In the genomic region with DNA sequence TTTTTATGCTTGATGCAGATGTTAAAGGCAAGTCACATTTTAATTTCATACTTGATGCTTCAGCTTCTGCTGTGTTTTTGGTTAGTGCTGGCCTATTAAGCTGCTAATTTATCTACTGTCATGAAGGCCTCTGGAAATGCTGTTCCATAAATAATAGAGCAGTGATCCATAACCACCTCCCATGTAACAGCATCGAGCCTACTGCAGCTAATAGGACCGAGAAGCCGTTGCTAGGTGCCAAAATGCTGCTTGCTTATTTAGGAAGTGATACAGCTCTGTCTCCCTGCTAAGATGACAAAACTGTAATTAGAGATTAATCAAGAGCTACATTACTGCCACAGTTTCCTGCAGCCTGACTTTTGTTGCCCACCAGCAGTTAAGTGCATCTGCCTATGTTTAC, we compare ENCODE assay signal across 18 mouse cellular contexts.
DNase-seq lines count a peak whose midpoint lies in the region; ATAC-seq and TF ChIP-seq lines count a peak whose summit lies in the region.
"Had no signal": no experiment of that assay in that cellular context is flagged by ENCODE, and none has a peak within 500 bp of the region (broad histone marks: within the 10 kb centered on the region; RNA-seq: fewer than 3 reads in every experiment).

No protein-coding gene starts in this region.

- peak; percentile 57 for ATAC-seq in forebrain, embryonic 12.5 days (ENCODE audit: low FRiP score)
- ATAC-seq in forebrain, embryonic 11.5 days (replicated peaks; ENCODE audit: low FRiP score), result no peak; the same call in 1 of the 2 replicates
- peak; percentile 56; the same call in 1 of the 2 replicates for ATAC-seq in forebrain, postnatal 0 days
- ATAC-seq in neural tube, embryonic 13.5 days (ENCODE audit: low read depth), result peak; percentile 84

- WGBS in forebrain, embryonic 12.5 days, result 65% methylated on average over 3 of the region's 3 CpGs
- WGBS in forebrain, embryonic 11.5 days, result 76% methylated on average over 3 of the region's 3 CpGs
- WGBS in forebrain, postnatal 0 days, result 50% methylated on average over 3 of the region's 3 CpGs
- WGBS in neural tube, embryonic 13.5 days, result 28% methylated on average over 3 of the region's 3 CpGs

- DNase-seq in forebrain, embryonic 11.5 days (ENCODE audit: low spot score), result no peak
- peak; percentile 2 to 9 for DNase-seq in layer of hippocampus, postnatal 10 days (ENCODE audit: low spot score in 2 of 2)
- no peak for DNase-seq in layer of hippocampus, adult 8-10 months (ENCODE audit: low spot score in 2 of 2)
- DNase-seq in forebrain, postnatal 0 days, result peak; percentile 16
- DNase-seq in cerebellum, postnatal 4 days (ENCODE audit: low spot score in 2 of 2), result no peak
- DNase-seq in thymus, postnatal 14 days, result no peak
- DNase-seq: adrenal gland, postnatal 14 days; cerebellum, adult 9-11 months; embryo, embryonic 11 days; gastrocnemius, postnatal 25 days; heart, postnatal 36 days; kidney, adult 11 months; lung, postnatal 36 days had no signal

- H3K4me2 ChIP-seq in forebrain, embryonic 12.5 days, result no peak overlapping the region
- H3K4me2 ChIP-seq in forebrain, embryonic 11.5 days (ENCODE audit: low read depth, low read length, severe bottlenecking), result no peak overlapping the region
- H3K4me2 ChIP-seq in forebrain, postnatal 0 days (ENCODE audit: low read depth), result no peak overlapping the region
- no peak overlapping the region for H3K4me2 ChIP-seq in neural tube, embryonic 13.5 days
- H3K4me2 ChIP-seq: heart, embryonic 12.5 days; limb, embryonic 13.5 days; liver, embryonic 15.5 days had no signal

- no peaks in the 10 kb centered on the region for H3K4me1 ChIP-seq in forebrain, embryonic 12.5 days
- H3K4me1 ChIP-seq in forebrain, embryonic 11.5 days (replicated peaks; ENCODE audit: control insufficient read depth, insufficient read depth, low read length), result no peaks in the 10 kb centered on the region
- no peaks in the 10 kb centered on the region for H3K4me1 ChIP-seq in forebrain, postnatal 0 days (ENCODE audit: insufficient read depth)
- H3K4me1 ChIP-seq in neural tube, embryonic 13.5 days (replicated peaks), result peaks cover 6% of the 10 kb centered on the region; the same call in 1 of the 2 replicates
- H3K4me1 ChIP-seq: heart, embryonic 12.5 days; limb, embryonic 13.5 days; liver, embryonic 15.5 days had no signal

- peaks cover 5% of the 10 kb centered on the region; the same call in 1 of the 2 replicates for H3K9me3 ChIP-seq in forebrain, embryonic 12.5 days
- H3K9me3 ChIP-seq in forebrain, embryonic 11.5 days (ENCODE audit: control insufficient read depth, low read length), result no peaks in the 10 kb centered on the region
- H3K9me3 ChIP-seq in forebrain, postnatal 0 days (ENCODE audit: low read length), result no peaks in the 10 kb centered on the region
- peaks cover 5% of the 10 kb centered on the region for H3K9me3 ChIP-seq in neural tube, embryonic 13.5 days
- H3K9me3 ChIP-seq: heart, embryonic 12.5 days; limb, embryonic 13.5 days; liver, embryonic 15.5 days had no signal

- H3K9ac ChIP-seq in forebrain, embryonic 12.5 days, result no peak overlapping the region
- no peak overlapping the region for H3K9ac ChIP-seq in forebrain, embryonic 11.5 days (ENCODE audit: low read length)
- no peak overlapping the region for H3K9ac ChIP-seq in forebrain, postnatal 0 days
- no peak overlapping the region for H3K9ac ChIP-seq in neural tube, embryonic 13.5 days
- H3K9ac ChIP-seq: heart, embryonic 12.5 days; limb, embryonic 13.5 days; liver, embryonic 15.5 days had no signal

- H3K36me3 ChIP-seq in forebrain, embryonic 12.5 days (replicated peaks), result no peaks in the 10 kb centered on the region
- no peaks in the 10 kb centered on the region for H3K36me3 ChIP-seq in forebrain, embryonic 11.5 days (ENCODE audit: control insufficient read depth, insufficient read depth, low read length)
- no peaks in the 10 kb centered on the region for H3K36me3 ChIP-seq in forebrain, postnatal 0 days (ENCODE audit: insufficient read depth)
- H3K36me3 ChIP-seq in neural tube, embryonic 13.5 days, result no peaks in the 10 kb centered on the region
- H3K36me3 ChIP-seq: heart, embryonic 12.5 days; limb, embryonic 13.5 days; liver, embryonic 15.5 days had no signal

- no peak overlapping the region for H3K27ac ChIP-seq in forebrain, embryonic 12.5 days
- H3K27ac ChIP-seq in forebrain, embryonic 11.5 days (ENCODE audit: low read depth, low read length), result no peak overlapping the region
- H3K27ac ChIP-seq in forebrain, postnatal 0 days (ENCODE audit: low read depth, low read length), result no peak overlapping the region
- H3K27ac ChIP-seq in neural tube, embryonic 13.5 days (replicated peaks), result no peak overlapping the region
- H3K27ac ChIP-seq: limb, embryonic 13.5 days; liver, embryonic 15.5 days had no signal

- H3K4me3 ChIP-seq in forebrain, embryonic 12.5 days (replicated peaks), result no peak overlapping the region
- no peak overlapping the region for H3K4me3 ChIP-seq in forebrain, embryonic 11.5 days (ENCODE audit: low read depth, low read length)
- H3K4me3 ChIP-seq in forebrain, postnatal 0 days (ENCODE audit: low read depth, low read length), result no peak overlapping the region
- H3K4me3 ChIP-seq in neural tube, embryonic 13.5 days, result no peak overlapping the region
- H3K4me3 ChIP-seq: heart, embryonic 12.5 days; limb, embryonic 13.5 days; liver, embryonic 15.5 days had no signal

- no peaks in the 10 kb centered on the region for H3K27me3 ChIP-seq in forebrain, embryonic 12.5 days
- H3K27me3 ChIP-seq in forebrain, embryonic 11.5 days (ENCODE audit: control insufficient read depth, insufficient read depth, low read length), result no peaks in the 10 kb centered on the region
- H3K27me3 ChIP-seq in forebrain, postnatal 0 days (ENCODE audit: insufficient read depth, low read length), result no peaks in the 10 kb centered on the region
- H3K27me3 ChIP-seq in neural tube, embryonic 13.5 days, result no peaks in the 10 kb centered on the region
- H3K27me3 ChIP-seq: heart, embryonic 12.5 days; limb, embryonic 13.5 days; liver, embryonic 15.5 days had no signal

- no peak for TF ChIP-seq CTCF in forebrain, postnatal 0 days (IDR thresholded peaks at IDR 0.05; ENCODE audit: low read depth)

Comparison
In these comparisons a context has a peak if more than half of its experiments do, and no peak if none do; other contexts are left out.
1. DNase-seq: peak in layer of hippocampus, postnatal 10 days (2 of 2) and forebrain, postnatal 0 days (single experiment); none in forebrain, embryonic 11.5 days (single experiment), layer of hippocampus, adult 8-10 months (0 of 2), cerebellum, postnatal 4 days (0 of 2) and thymus, postnatal 14 days (single experiment).